Mouse (Mus musculus) intestine, embryonic 16.5 days (tissue): Measurements from ENCODE around the gene Tmem95. TPM values are rescaled to one million over a fixed set of nuclear protein-coding genes. Genes with fewer than 3 reads are reported as not detected.

ENCODE experiments used
- ATAC-seq: fragments of 200-750 bp; cut with Nextera tagmentation; 2 replicates; pipeline ENCODE4 v1.8.0; 2017; ENCODE audit warnings: moderate TSS enrichment, moderate library complexity
- H3K27ac ChIP-seq: fragments of 300-500 bp; sonication (generic); 2 replicates; pipeline ENCODE4 v1.5.1; 2014; ENCODE audit warnings: mild to moderate bottlenecking, low read length
- H3K27me3 ChIP-seq: fragments of 300-500 bp; sonication (generic); replicated peaks from 2 replicates; pipeline ENCODE4 v1.6.1; 2014; ENCODE audit warnings: low read length, control low read depth, mixed read lengths; ENCODE audit not compliant: control insufficient read depth, insufficient read depth
- H3K36me3 ChIP-seq: fragments of 300-500 bp; sonication (generic); 2 replicates; pipeline ENCODE4 v1.6.1; 2014; ENCODE audit warnings: low read length, control low read depth; ENCODE audit not compliant: control insufficient read depth, insufficient read depth
- H3K4me1 ChIP-seq: fragments of 300-500 bp; sonication (generic); 2 replicates; pipeline ENCODE4 v1.6.1; 2014; ENCODE audit warnings: low read length, control low read depth, mixed read lengths; ENCODE audit not compliant: control insufficient read depth, insufficient read depth
- H3K4me2 ChIP-seq: fragments of 300-500 bp; sonication (generic); 2 replicates; pipeline ENCODE4 v1.6.1; 2014; ENCODE audit warnings: low read depth, low read length, control low read depth
- H3K4me3 ChIP-seq: fragments of 300-500 bp; sonication (generic); 2 replicates; pipeline ENCODE4 v1.5.1; 2014; ENCODE audit warnings: mild to moderate bottlenecking, low read length
- H3K9ac ChIP-seq: fragments of 300-500 bp; sonication (generic); 2 replicates; pipeline ENCODE4 v1.6.1; 2014; ENCODE audit warnings: low read depth, low read length
- H3K9me3 ChIP-seq: fragments of 300-500 bp; sonication (generic); 2 replicates; pipeline ENCODE4 v1.6.1; 2016; ENCODE audit warnings: low read length, control low read depth; ENCODE audit not compliant: control insufficient read depth
- WGBS: fragments of 180-500 bp; shearing (Covaris S2); extraction: QIAGEN DNeasy Blood & Tissue Kit; methylation state at CpG from one replicate; pipeline ENCODE4 v1.1.7; 2014; 5-methylcytosine and 5-hydroxymethylcytosine counted together
- polyA plus RNA-seq: library from polyadenylated mRNA; unstranded; fragments of >200 nt; fragmentation: Nextera tagmentation; extraction: Ambion mirVana; gene quantifications from 2 replicates; pipeline ENCODE4 v1.2.1, GENCODE M21; 2015

Tmem95 gene
- polyA plus RNA-seq, 1 experiment from 2014 or later = not detected

DNA sequence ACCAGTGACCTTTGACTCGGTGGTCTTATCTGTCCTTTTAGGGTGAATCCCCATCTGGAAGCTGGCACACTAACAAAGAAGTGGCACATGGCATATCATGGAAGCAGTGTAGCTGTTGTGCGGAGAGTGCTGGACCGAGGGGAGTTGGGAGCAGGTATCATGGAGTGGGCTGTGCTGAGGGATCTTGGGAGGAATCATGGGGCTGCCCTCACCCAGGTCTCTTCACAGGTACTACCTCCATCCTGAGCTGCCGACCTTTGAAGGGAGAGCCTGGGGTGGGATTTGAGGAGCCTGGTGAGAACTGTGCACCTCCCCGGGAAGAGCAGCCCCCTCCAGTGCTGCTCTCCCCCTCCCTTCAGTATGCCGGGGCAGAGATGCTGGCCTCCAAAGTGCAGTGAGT, 33.9 kb upstream of the Tmem95 start:
- no peak overlapping the region for H3K4me3 ChIP-seq
- H3K9me3 ChIP-seq = no peaks in the 10 kb centered on the region
- no peak overlapping the region for H3K27ac ChIP-seq
- WGBS = 89% methylated on average over 6 of the region's 6 CpGs
- H3K27me3 ChIP-seq = no peaks in the 10 kb centered on the region
- no peak overlapping the region for H3K4me2 ChIP-seq
- no peak overlapping the region for H3K9ac ChIP-seq
- H3K4me1 ChIP-seq = peaks cover 18% of the 10 kb centered on the region
- ATAC-seq = no peak
- H3K36me3 ChIP-seq = peaks cover 55% of the 10 kb centered on the region

DNA sequence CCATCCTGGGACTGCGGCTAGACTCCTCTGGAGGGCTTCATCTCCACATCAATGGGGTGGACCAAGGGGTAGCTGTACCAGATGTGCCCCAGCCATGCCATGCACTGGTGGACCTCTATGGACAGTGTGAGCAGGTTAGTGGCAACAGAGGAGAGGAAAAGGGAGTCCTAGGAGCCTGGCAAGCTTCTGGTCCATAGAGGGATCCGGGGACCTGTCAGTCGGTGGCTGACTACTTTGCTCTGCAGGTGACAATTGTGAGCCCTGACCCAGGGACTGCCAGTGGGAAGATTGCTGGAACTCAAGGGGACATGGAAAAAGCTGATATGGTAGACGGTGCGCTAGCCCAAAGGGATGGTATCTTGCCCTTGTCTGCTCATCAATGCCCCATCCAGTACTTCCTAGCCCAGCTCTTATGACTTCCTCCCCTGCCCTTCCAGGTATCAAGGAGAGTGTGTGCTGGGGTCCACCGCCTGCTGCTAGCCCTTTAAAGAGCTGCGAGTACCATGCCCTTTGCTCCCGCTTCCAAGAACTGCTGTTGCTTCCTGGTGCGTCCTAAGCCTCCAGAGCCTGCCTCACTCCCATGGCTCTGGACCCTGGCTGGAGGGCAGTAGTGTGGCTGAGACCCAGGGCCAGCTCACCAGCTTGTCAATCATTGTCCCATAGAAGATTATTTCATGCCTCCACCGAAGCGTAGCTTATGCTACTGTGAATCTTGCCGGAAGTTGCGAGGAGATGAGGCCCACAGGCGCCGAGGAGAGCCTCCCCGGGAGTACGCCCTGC, 33.2 kb upstream of the Tmem95 start:
- Histone ChIP-seq H3K4me1 (peaks cover 16% of the 10 kb centered on the region), H3K36me3 (peaks cover 56% of the 10 kb centered on the region), H3K27ac (no peak overlapping the region), H3K4me2 (no peak overlapping the region), H3K9ac (no peak overlapping the region), H3K9me3 (no peaks in the 10 kb centered on the region), H3K4me3 (no peak overlapping the region), H3K27me3 (no peaks in the 10 kb centered on the region)
- WGBS = 90% methylated on average over 17 of the region's 17 CpGs
- ATAC-seq = no peak

DNA sequence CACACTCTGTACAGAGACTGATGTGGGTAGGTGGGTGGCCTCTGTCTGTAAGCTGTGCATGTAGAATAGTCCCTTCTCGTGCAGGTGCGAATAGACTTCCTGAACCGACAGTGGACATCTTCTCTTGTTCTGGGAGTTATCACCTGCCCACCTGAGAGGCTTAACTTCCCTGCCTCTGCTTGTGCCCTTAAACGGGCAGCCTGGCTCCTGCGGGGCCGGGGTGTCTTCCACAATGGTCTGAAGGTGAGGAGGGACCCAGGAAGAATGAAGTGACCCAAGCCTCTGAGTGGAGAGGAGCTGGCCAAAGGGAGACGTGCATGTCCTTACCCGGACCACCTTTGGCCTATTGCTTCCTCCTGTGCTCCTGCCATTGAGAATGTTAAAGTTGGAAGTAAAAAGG, 32.4 kb upstream of the Tmem95 start:
- Histone ChIP-seq H3K4me1 (peaks cover 12% of the 10 kb centered on the region; the same call in 1 of the 2 replicates), H3K4me2 (no peak overlapping the region), H3K4me3 (no peak overlapping the region), H3K27me3 (no peaks in the 10 kb centered on the region), H3K36me3 (peaks cover 59% of the 10 kb centered on the region), H3K27ac (no peak overlapping the region), H3K9me3 (no peaks in the 10 kb centered on the region), H3K9ac (no peak overlapping the region)
- ATAC-seq = no peak
- 94% methylated on average over 8 of the region's 8 CpGs for WGBS

DNA sequence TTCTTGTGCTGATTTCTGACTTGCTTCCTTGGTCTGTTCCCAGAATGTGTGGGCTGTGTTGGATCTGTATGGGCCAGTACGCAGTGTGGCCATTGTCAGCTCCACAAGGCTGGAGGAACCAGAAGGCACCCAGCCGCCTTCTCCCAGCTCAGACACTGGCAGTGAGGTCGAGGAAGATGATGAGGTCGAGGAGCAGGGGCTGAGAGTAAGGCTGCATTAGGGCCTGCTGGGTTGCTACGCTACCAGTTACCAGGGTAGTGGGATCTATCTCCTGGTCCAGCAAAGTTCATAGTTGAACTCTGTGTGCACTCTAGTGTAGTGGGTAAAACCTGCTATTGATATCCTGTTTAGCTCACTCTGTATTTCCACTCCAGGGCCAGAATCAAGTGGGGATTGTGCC, 31.4 kb upstream of the Tmem95 start:
- Histone ChIP-seq H3K9me3 (no peaks in the 10 kb centered on the region), H3K36me3 (peaks cover 64% of the 10 kb centered on the region), H3K4me1 (peaks cover 5% of the 10 kb centered on the region; the same call in 1 of the 2 replicates), H3K27ac (no peak overlapping the region), H3K4me3 (no peak overlapping the region), H3K27me3 (no peaks in the 10 kb centered on the region), H3K9ac (no peak overlapping the region), H3K4me2 (no peak overlapping the region)
- no peak for ATAC-seq
- 87% methylated on average over 5 of the region's 5 CpGs for WGBS

DNA sequence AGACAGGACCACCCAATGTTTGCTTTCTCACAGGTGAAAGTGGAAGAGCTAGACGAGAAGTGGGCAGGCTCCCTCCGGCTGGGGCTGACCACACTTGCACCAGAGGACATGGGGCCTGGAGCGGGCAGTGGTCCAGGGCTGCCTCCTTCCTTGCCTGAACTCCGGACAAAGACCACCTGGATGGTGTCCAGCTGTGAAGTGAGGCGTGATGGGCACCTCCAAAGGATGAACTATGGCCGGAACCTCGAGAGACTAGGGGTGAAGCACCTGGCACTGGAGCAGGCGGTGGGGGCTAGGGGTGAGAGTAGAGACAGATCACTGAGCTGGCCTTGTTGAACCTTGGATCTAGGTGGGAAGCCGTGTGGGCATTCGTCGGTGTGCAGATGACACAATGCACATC, 30.8 kb upstream of the Tmem95 start:
- no peak overlapping the region for H3K4me3 ChIP-seq
- WGBS = 93% methylated on average over 11 of the region's 11 CpGs
- ATAC-seq = no peak
- H3K4me1 ChIP-seq = peaks cover 5% of the 10 kb centered on the region; the same call in 1 of the 2 replicates
- H3K9me3 ChIP-seq = no peaks in the 10 kb centered on the region
- no peak overlapping the region for H3K9ac ChIP-seq
- no peak overlapping the region for H3K4me2 ChIP-seq
- no peaks in the 10 kb centered on the region for H3K27me3 ChIP-seq
- H3K27ac ChIP-seq = no peak overlapping the region
- H3K36me3 ChIP-seq = peaks cover 69% of the 10 kb centered on the region

DNA sequence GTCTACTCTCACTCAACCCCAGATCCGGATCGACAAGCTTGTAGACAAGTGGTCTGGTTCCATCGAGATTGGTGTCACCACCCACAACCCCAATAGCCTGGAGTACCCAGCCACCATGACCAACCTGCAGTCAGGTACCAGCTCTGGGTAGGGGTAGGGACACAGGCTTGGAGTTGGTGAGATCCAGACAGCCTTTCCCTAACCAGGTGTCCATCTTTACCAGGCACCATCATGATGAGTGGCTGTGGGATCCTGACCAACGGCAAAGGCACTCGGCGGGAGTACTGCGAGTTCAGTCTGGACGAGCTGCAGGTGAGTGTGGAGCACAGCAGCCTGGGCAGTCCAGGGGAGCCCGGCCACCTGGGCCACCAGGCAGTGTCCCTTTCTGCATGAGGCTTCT, 26.5 kb upstream of the Tmem95 start:
- Histone ChIP-seq H3K27ac (no peak overlapping the region), H3K4me3 (no peak overlapping the region)

DNA sequence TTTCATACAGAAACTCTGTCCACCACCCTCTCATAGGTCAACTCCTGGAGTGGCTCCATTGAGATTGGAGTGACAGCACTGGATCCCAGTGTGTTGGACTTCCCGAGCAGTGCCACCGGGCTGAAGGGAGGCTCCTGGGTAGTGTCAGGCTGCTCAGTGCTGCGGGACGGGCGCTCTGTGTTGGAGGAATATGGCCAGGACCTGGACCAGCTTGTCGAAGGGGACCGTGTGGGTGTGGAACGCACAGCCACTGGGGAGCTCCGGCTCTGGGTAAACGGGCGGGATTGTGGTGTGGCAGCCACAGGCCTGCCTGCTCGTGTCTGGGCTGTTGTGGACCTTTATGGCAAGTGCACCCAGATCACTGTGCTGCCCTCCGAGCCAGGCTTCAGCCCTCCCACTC, 25.2 kb upstream of the Tmem95 start:
- H3K4me3 ChIP-seq = peak overlapping the region; percentile 82
- H3K36me3 ChIP-seq = peaks cover 31% of the 10 kb centered on the region
- H3K9me3 ChIP-seq = no peaks in the 10 kb centered on the region
- H3K4me1 ChIP-seq = peaks cover 11% of the 10 kb centered on the region; the same call in 1 of the 2 replicates
- ATAC-seq = no peak
- peak overlapping the region; percentile 96; the same call in 1 of the 2 replicates for H3K9ac ChIP-seq
- H3K27ac ChIP-seq = no peak overlapping the region
- H3K4me2 ChIP-seq = peak overlapping the region; percentile 96
- no peaks in the 10 kb centered on the region for H3K27me3 ChIP-seq
- WGBS = 81% methylated on average over 13 of the region's 13 CpGs

More for the DNA sequence above, 26.5 kb upstream of the Tmem95 start:
- Histone ChIP-seq H3K9me3 (no peaks in the 10 kb centered on the region), H3K27me3 (no peaks in the 10 kb centered on the region), H3K9ac (no peak overlapping the region), H3K4me2 (no peak overlapping the region), H3K36me3 (peaks cover 41% of the 10 kb centered on the region), H3K4me1 (peaks cover 11% of the 10 kb centered on the region; the same call in 1 of the 2 replicates)
- 97% methylated on average over 9 of the region's 9 CpGs for WGBS
- ATAC-seq = no peak

DNA sequence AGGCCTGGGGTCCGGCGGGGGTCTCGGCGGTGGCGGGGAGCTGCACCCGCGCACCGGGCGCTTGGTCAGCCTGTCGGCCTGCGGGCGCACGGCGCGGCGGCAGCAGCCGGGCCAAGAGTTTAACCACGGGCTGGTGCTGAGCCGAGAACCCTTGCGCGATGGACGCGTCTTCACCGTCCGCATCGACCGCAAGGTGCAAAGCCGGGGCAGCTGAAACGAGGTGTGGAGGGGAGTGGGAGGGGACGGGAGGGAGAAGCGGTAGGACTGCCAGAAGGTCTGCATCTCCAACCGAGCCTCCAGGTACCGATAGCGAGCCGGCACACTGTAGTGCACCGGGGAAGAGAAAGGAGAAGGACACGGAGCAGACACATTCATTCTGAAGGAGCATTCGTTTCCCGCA, 24.2 kb upstream of the Tmem95 start:
- peaks cover 11% of the 10 kb centered on the region; the same call in 1 of the 2 replicates for H3K4me1 ChIP-seq
- H3K9ac ChIP-seq = peak overlapping the region; percentile 96
- no peak; the same call in 1 of the 2 replicates for ATAC-seq
- no peaks in the 10 kb centered on the region for H3K9me3 ChIP-seq
- WGBS = under 1% methylated on average over 34 of the region's 39 CpGs
- peaks cover 23% of the 10 kb centered on the region for H3K36me3 ChIP-seq
- H3K27ac ChIP-seq = peak overlapping the region; percentile 96
- no peaks in the 10 kb centered on the region for H3K27me3 ChIP-seq
- peak overlapping the region; percentile 82 for H3K4me3 ChIP-seq
- H3K4me2 ChIP-seq = peak overlapping the region; percentile 96

DNA sequence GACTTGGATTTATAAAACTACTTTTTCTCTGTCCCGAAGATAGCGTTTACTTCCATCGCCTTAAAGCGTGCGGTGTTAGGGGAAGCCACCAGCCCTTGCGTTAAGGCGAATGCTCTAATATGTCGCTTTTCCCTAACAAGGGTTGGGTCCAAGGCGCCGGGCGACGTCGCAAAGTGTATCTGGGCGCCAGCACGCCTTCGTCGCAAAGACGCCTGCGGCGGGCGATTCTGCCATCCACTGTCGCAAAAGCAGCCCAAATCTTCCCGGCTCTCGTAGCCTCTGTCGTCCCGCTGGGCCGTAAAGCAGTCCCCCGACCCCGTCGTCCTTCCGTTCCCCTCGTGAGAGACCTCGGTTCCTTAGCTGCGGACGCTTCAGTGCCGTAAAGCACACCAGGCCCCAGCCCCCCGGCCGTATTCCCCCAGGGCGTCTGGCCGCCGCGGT, 23.6 kb upstream of the Tmem95 start:
- ATAC-seq = peak; percentile 76
- Histone ChIP-seq H3K36me3 (peaks cover 18% of the 10 kb centered on the region), H3K27me3 (no peaks in the 10 kb centered on the region), H3K4me1 (peaks cover 11% of the 10 kb centered on the region; the same call in 1 of the 2 replicates), H3K9ac (peak overlapping the region; percentile 96), H3K9me3 (no peaks in the 10 kb centered on the region), H3K4me3 (peak overlapping the region; percentile 82), H3K27ac (peak overlapping the region; percentile 96), H3K4me2 (peak overlapping the region; percentile 96)
- WGBS = under 1% methylated on average over 42 of the region's 42 CpGs
